Mouse (Mus musculus): Measurements from ENCODE around the gene Tas2r124.

Tas2r124 gene

DNA sequence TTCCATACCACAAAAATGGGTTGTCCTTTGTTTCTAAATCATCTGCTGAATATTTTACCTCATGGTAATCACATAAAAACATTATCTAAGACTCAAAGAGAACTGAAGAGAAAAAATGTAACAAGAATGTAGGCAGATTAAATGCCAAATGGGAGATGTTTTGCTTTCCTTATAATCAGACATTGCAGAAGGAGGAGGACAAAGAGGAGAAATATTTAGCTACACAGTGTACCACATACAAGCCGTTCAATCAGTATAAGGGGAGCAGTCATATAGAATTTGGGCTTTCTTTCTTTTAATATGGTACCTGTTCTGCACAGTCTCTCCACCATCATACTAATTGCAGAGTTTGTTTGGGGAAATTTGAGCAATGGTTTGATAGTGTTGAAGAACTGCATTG is at the start of gene Tas2r124:
TSS of gene Tas2r124 (plus strand) at position 301 of the 400 bp plus-strand sequence.
- DNase-seq (ENCODE audit: low spot score in 2 of 2): no peak

DNA sequence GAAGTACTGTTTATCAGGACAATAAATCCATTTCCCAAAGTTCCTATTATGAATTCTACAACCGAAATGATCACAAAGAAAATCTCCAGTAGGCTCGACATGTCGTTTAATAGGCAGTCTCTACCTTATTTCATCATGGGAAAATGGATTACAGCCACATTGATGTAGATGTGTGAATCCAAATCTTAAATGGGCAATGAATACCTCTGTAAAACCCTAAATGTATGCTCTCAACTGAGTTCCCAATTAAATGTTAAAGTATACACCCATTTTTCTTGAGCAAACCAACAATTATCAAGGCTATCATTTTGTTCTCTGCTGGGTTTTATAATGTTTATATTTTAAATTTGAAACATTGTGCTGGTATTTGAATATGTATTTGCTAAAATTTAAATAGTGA is 42.7 kb upstream of the Tas2r124 start, which contains the start of gene Tas2r122:
TSS of gene Tas2r122 (minus strand) at position 101 of the 400 bp plus-strand sequence.
- no peak for DNase-seq (ENCODE audit: low spot score in 2 of 2)

DNA sequence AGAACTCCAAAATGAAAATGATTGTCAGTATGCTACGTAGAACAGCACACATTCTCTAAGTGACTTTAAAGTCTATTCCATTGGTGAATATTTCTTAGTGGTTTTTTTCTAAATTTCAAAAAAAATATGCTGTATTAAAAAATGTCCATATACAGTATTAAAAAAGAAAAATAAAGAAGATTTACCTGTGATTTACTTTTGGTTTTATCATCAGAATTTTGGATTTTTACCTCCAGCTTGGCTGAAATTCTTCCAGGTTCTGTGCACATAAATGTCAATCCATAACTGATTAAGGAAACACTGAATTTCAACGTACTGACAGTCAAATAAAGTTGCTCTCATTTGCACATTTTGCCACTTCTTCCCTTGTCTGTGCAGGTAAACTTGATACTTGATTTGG is 16.6 kb upstream of the Tas2r124 start, which contains the start of gene Tas2r115:
TSS of gene Tas2r115 (minus strand) at position 101 of the 400 bp plus-strand sequence.
- no peak for DNase-seq (ENCODE audit: low spot score in 2 of 2)

DNA sequence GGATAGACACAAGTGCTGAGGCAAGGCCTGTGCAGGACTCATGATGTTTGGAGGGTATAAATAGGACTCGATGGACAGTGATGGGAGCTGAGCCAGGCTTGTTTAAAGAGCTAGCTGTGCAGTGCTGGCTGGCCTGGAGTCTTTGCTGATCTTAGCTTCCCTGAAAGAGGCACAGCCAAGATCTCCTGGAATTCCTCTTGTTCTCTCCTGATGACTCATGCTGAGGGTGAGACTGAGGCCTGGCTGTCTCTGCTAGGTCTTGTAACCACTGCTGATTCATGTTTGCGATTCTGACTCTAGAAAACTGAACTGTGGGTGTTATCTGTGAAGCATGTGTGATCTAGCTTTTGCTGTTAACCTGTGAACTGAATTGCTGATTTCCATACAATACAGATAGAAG is 4.3 kb upstream of the Tas2r124 start:
- no peak for DNase-seq (ENCODE audit: low spot score in 2 of 2)

DNA sequence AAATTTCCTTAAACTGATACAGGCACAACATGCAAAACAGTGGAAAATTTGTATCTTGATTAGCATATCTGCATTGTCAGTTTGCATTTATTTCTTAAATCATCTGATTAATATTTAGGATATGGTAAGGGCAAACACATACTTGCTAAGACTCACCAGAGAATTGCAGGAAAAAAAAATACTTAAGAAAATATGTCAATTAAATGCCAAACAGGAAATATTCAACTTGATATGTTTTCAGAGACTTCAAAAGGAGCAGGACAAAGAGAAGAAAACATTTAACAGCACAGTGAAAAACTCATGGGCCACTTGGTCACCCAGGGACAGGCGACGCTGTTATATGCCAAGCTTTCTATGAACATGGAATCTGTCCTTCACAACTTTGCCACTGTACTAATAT is 7.3 kb downstream of the Tas2r124 start, which contains the start of gene Tas2r102:
TSS of gene Tas2r102 (plus strand) at position 301 of the 400 bp plus-strand sequence.
- DNase-seq (ENCODE audit: low spot score in 2 of 2): no peak

DNA sequence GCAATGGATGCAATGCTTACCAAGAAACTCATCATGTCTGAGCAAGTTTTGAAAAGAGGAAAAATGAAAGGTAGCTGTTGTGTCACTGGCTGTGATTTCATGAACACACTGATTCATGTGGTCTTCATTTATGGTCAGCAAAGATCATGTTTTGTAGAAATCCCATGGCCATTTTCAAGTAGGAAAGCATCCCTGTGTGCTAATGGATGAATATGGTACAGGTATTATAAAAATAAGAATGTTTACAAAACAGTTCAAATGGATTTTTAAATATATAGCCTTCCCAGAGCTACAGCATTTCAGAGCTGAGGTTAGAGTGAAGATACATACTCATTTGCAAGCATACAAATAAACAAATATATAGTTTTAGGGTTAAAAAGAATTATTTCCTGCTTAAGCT is 23.5 kb downstream of the Tas2r124 start, which contains the start of gene Tas2r136:
TSS of gene Tas2r136 (minus strand) at position 101 of the 400 bp plus-strand sequence.
- no peak for DNase-seq (ENCODE audit: low spot score in 2 of 2)

DNA sequence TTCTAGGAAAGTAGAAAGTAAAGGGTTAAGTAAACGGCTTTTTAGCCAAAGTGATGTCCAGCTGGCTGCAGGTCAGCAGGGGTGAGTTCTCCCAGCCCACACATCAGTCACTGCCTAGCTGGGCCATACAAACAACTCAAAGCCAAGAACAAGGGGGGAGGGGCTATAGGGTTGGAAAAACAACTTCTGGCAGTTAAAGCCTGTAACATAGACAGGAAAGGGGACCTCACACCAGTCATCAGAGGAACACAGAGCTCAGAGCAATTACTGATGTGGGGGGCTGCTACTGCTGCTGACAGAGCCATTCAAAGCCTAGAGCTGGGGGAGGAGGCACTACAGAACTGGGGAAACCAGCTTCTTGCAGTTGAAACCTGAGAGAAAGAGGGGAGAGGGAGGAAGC is 40.9 kb downstream of the Tas2r124 start:
- DNase-seq (ENCODE audit: low spot score in 2 of 2): no peak

DNA sequence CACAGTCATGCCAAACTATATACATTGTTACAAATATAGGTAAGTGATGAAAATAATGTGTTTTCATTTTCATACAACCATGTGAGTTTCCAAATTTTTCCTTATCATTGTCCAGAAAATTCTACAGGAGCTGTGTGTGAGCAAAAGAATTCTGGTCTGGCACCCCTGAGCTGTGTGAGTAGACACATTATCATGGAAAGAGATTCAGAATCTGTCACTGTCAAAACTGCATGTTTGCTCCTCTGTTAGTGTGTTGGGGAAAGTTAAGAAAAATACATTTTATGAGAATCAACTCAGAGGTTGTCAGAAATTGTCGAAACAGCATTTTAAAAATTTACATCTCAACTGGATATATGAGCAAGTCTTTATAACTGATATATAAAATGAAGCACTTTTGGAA is 48.0 kb downstream of the Tas2r124 start, which contains the start of gene Tas2r117:
TSS of gene Tas2r117 (plus strand) at position 301 of the 400 bp plus-strand sequence.
- DNase-seq (ENCODE audit: low spot score in 2 of 2): no peak
